ENCODE assay signal across 20 mouse cellular contexts in the genomic region with DNA sequence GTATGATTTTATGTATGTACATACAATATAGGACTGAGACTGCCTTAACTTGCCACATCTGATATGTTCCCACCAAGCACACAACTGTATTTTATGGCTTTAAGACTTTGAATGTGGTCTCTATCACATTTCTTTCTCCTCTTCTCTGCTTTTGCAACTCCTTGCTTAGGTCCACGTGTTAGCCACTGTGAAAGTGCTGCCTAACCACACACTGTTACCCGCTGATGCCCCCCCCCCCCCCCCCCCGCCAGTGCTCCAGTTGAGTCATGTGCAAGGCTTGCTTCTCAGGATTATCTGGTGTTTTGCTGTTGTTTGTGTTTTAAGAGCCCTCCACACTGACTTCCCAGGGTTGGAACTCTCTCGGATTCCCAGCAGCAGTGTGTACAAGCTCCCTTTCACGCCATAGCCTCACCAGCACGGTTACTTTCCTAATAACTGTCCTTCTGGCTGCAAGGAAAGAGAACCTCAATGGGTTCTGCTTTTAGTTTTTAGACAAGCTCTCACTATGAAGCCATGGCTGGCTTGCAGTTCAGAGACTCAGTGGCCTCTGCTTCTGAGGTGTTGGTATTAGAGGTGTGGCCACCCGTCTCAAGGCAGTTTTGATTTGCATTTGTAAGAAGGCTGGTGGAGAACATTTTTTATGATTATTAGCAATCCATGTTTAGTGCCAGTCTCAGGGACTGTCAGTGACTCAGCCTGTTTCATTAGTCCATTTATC.
DNase-seq lines count a peak whose midpoint lies in the region; ATAC-seq and TF ChIP-seq lines count a peak whose summit lies in the region.
"Had no signal": no experiment of that assay in that cellular context is flagged by ENCODE, and none has a peak within 500 bp of the region (broad histone marks: within the 10 kb centered on the region; RNA-seq: fewer than 3 reads in every experiment).

No protein-coding gene starts in this region.

- peaks cover 2% of the 10 kb centered on the region for H3K4me1 ChIP-seq in ES-Bruce4 (ENCODE audit: control insufficient read depth, insufficient read depth, low read length)
- H3K4me1 ChIP-seq in bone marrow, adult 2 months (ENCODE audit: control insufficient read depth, insufficient read depth, low read length): no peaks in the 10 kb centered on the region; the same call in 1 of the 2 replicates
- H3K4me1 ChIP-seq in intestine, postnatal 0 days (replicated peaks; ENCODE audit: control insufficient read depth, insufficient read depth, low read length): no peaks in the 10 kb centered on the region
- H3K4me1 ChIP-seq: embryonic facial prominence, embryonic 13.5 days; forebrain, embryonic 13.5 days; hindbrain, embryonic 12.5 days had no signal

- no peak for TF ChIP-seq POLR2A in ES-Bruce4 (IDR thresholded peaks at IDR 0.05; ENCODE audit: insufficient read depth, low read length)
- no peak for TF ChIP-seq POLR2A in bone marrow, adult 2 months (IDR thresholded peaks at IDR 0.05; ENCODE audit: borderline replicate concordance, control insufficient read depth, low read depth, low read length)

- no peak for TF ChIP-seq EP300 in ES-Bruce4 (IDR thresholded peaks at IDR 0.05; ENCODE audit: insufficient read depth, low read depth, low read length)

- H3K36me3 ChIP-seq in ES-Bruce4 (ENCODE audit: control insufficient read depth, insufficient read depth, low read length, poor library complexity, severe bottlenecking): peaks cover 12% of the 10 kb centered on the region; the same call in 1 of the 2 replicates
- H3K36me3 ChIP-seq in intestine, postnatal 0 days (ENCODE audit: control insufficient read depth, insufficient read depth): peaks cover 7% of the 10 kb centered on the region; the same call in 1 of the 2 replicates

- no peak overlapping the region for H3K9ac ChIP-seq in ES-Bruce4 (ENCODE audit: low read depth, poor library complexity, severe bottlenecking)
- no peak overlapping the region for H3K9ac ChIP-seq in intestine, postnatal 0 days (ENCODE audit: low read depth, low read length)
- H3K9ac ChIP-seq: embryonic facial prominence, embryonic 13.5 days; forebrain, embryonic 13.5 days; forebrain, postnatal 0 days; heart, embryonic 13.5 days; hindbrain, embryonic 12.5 days had no signal

- no peaks in the 10 kb centered on the region for H3K27me3 ChIP-seq in ES-Bruce4 (ENCODE audit: control insufficient read depth, insufficient read depth, low read length, poor library complexity, severe bottlenecking)
- no peaks in the 10 kb centered on the region for H3K27me3 ChIP-seq in intestine, postnatal 0 days (replicated peaks; ENCODE audit: control insufficient read depth, insufficient read depth, low read length)
- H3K27me3 ChIP-seq: embryonic facial prominence, embryonic 13.5 days; forebrain, embryonic 13.5 days; heart, embryonic 13.5 days; hindbrain, embryonic 12.5 days had no signal

- WGBS in bone marrow, adult 2 months: 47% methylated on average over 7 of the region's 7 CpGs
- WGBS in intestine, postnatal 0 days: 78% methylated on average over 6 of the region's 7 CpGs

- H3K4me3 ChIP-seq in ES-Bruce4 (ENCODE audit: low read depth, low read length): no peak overlapping the region
- H3K4me3 ChIP-seq in bone marrow, adult 2 months (replicated peaks; ENCODE audit: control insufficient read depth, low read depth, low read length): no peak overlapping the region
- H3K4me3 ChIP-seq in intestine, postnatal 0 days (ENCODE audit: low read depth, low read length): no peak overlapping the region
- H3K4me3 ChIP-seq: embryonic facial prominence, embryonic 13.5 days; forebrain, embryonic 13.5 days; heart, embryonic 13.5 days; hindbrain, embryonic 12.5 days had no signal

- no peak for TF ChIP-seq CTCF in ES-Bruce4 (IDR thresholded peaks at IDR 0.05; ENCODE audit: low read depth, low read length)
- TF ChIP-seq CTCF in bone marrow, adult 2 months (IDR thresholded peaks at IDR 0.05; ENCODE audit: control insufficient read depth, insufficient read depth, low read length): no peak
- TF ChIP-seq CTCF in intestine, postnatal 0 days (IDR thresholded peaks at IDR 0.05; ENCODE audit: low read depth): no peak

- H3K9me3 ChIP-seq in ES-Bruce4 (replicated peaks; ENCODE audit: control insufficient read depth, insufficient read depth, low read length, poor library complexity, severe bottlenecking): peaks cover 19% of the 10 kb centered on the region
- no peaks in the 10 kb centered on the region for H3K9me3 ChIP-seq in intestine, postnatal 0 days (ENCODE audit: control insufficient read depth)
- H3K9me3 ChIP-seq: embryonic facial prominence, embryonic 13.5 days; forebrain, embryonic 13.5 days; heart, embryonic 13.5 days; hindbrain, embryonic 12.5 days had no signal

- peak; percentile 10 for DNase-seq in adrenal gland, postnatal 14 days
- DNase-seq in adrenal gland, postnatal 25 days: no peak
- DNase-seq in 416B (ENCODE audit: low read depth): peak; percentile 44
- no peak for DNase-seq in kidney, adult 18-20 months
- DNase-seq: cerebellum, adult 18-20 months; cerebellum, adult 9-11 months; cerebellum, postnatal 36 days; forebrain, postnatal 0 days; gastrocnemius, postnatal 14 days; heart, postnatal 4 days; kidney, adult 11 months had no signal

- ATAC-seq in intestine, postnatal 0 days: no peak
- ATAC-seq: forebrain, embryonic 13.5 days; forebrain, postnatal 0 days; hindbrain, embryonic 16.5 days; inflammation-experienced regulatory T-cells, adult 6 months had no signal

- 0 out of 2 replicates have a peak overlapping the region, but pooled peaks have one; percentile 6 for H3K27ac ChIP-seq in ES-Bruce4 (ENCODE audit: insufficient read depth, low read length)
- 0 out of 2 replicates have a peak overlapping the region, but pooled peaks have one; percentile 14 for H3K27ac ChIP-seq in bone marrow, adult 2 months (ENCODE audit: control insufficient read depth, insufficient read depth, low read depth, low read length, poor library complexity)
- no peak overlapping the region for H3K27ac ChIP-seq in intestine, postnatal 0 days (ENCODE audit: low read depth, low read length)
- H3K27ac ChIP-seq: embryonic facial prominence, embryonic 13.5 days; forebrain, embryonic 13.5 days; heart, embryonic 13.5 days; hindbrain, embryonic 12.5 days had no signal

- no peak overlapping the region for H3K4me2 ChIP-seq in intestine, postnatal 0 days (replicated peaks; ENCODE audit: low read depth)
- H3K4me2 ChIP-seq: embryonic facial prominence, embryonic 13.5 days; forebrain, embryonic 13.5 days; heart, embryonic 13.5 days; hindbrain, embryonic 12.5 days had no signal

Comparison
In these comparisons a context has a peak if more than half of its experiments do, and no peak if none do; other contexts are left out.
1. DNase-seq: peak in adrenal gland, postnatal 14 days (single experiment) and 416B (single experiment); none in adrenal gland, postnatal 25 days (single experiment) and kidney, adult 18-20 months (single experiment).